Mouse (Mus musculus) lung, postnatal 0 days (tissue): ENCODE results near the gene Fat3. TPM values are rescaled to one million over a fixed set of nuclear protein-coding genes. Genes with fewer than 3 reads are reported as not detected.

Experiments used
- ATAC-seq: fragments of 200-750 bp; cut with Nextera tagmentation; 2 replicates; pipeline ENCODE4 v1.8.0; 2017; ENCODE audit warnings: moderate library complexity
- DNase-seq: peaks from one replicate; pipeline ENCODE4 v3.0.0-alpha.2; 2016; ENCODE audit warnings: low spot score
- H3K27ac ChIP-seq: fragments of 300-500 bp; sonication (generic); 2 replicates; pipeline ENCODE4 v1.5.1; 2014; ENCODE audit warnings: antibody characterized with exemption, mild to moderate bottlenecking, low read length, mixed read lengths
- H3K27me3 ChIP-seq: fragments of 300-500 bp; sonication (generic); replicated peaks from 2 replicates; pipeline ENCODE4 v1.6.1; 2014; ENCODE audit warnings: low read length, mixed read lengths; ENCODE audit not compliant: insufficient read depth
- H3K36me3 ChIP-seq: fragments of 300-500 bp; sonication (generic); 2 replicates; pipeline ENCODE4 v1.6.1; 2014; ENCODE audit warnings: low read length, mixed read lengths; ENCODE audit not compliant: insufficient read depth
- H3K4me1 ChIP-seq: fragments of 300-500 bp; sonication (generic); 2 replicates; pipeline ENCODE4 v1.6.1; 2014; ENCODE audit warnings: antibody characterized with exemption, low read depth, low read length, mixed read lengths; ENCODE audit not compliant: insufficient read depth
- H3K4me2 ChIP-seq: fragments of 300-500 bp; sonication (generic); replicated peaks from 2 replicates; pipeline ENCODE4 v1.6.1; 2014; ENCODE audit warnings: low read depth, mild to moderate bottlenecking, low read length, moderate library complexity, mixed read lengths
- H3K4me3 ChIP-seq: fragments of 300-500 bp; sonication (generic); 2 replicates; pipeline ENCODE4 v1.5.1; 2014; ENCODE audit warnings: low read depth, low read length
- H3K9ac ChIP-seq: fragments of 300-500 bp; sonication (generic); replicated peaks from 2 replicates; pipeline ENCODE4 v1.6.1; 2014; ENCODE audit warnings: low read depth, mild to moderate bottlenecking
- H3K9me3 ChIP-seq: fragments of 300-500 bp; sonication (generic); 2 replicates; pipeline ENCODE4 v1.6.1; 2016; ENCODE audit warnings: low read length, mixed read lengths
- CTCF ChIP-seq: IDR thresholded peaks from 2 replicates; pipeline ENCODE4 v1.5.1; 2016; ENCODE audit warnings: antibody characterized with exemption, mild to moderate bottlenecking
- EP300 ChIP-seq: IDR thresholded peaks from 2 replicates; pipeline ENCODE4 v1.6.1; 2016; ENCODE audit warnings: antibody characterized with exemption, mild to moderate bottlenecking, control low read depth
- WGBS: fragments of 180-500 bp; shearing (Covaris S2); extraction: QIAGEN DNeasy Blood & Tissue Kit; methylation state at CpG from one replicate; pipeline ENCODE4 v1.1.7; 2014; 5-methylcytosine and 5-hydroxymethylcytosine counted together
- polyA plus RNA-seq: library from polyadenylated mRNA; unstranded; fragments of >200 nt; fragmentation: Nextera tagmentation; extraction: Ambion mirVana; gene quantifications from 2 replicates; pipeline ENCODE4 v1.2.1, GENCODE M21; 2015

Fat3 gene
- polyA plus RNA-seq, 1 experiment from 2014 or later: 0.78 TPM

DNA sequence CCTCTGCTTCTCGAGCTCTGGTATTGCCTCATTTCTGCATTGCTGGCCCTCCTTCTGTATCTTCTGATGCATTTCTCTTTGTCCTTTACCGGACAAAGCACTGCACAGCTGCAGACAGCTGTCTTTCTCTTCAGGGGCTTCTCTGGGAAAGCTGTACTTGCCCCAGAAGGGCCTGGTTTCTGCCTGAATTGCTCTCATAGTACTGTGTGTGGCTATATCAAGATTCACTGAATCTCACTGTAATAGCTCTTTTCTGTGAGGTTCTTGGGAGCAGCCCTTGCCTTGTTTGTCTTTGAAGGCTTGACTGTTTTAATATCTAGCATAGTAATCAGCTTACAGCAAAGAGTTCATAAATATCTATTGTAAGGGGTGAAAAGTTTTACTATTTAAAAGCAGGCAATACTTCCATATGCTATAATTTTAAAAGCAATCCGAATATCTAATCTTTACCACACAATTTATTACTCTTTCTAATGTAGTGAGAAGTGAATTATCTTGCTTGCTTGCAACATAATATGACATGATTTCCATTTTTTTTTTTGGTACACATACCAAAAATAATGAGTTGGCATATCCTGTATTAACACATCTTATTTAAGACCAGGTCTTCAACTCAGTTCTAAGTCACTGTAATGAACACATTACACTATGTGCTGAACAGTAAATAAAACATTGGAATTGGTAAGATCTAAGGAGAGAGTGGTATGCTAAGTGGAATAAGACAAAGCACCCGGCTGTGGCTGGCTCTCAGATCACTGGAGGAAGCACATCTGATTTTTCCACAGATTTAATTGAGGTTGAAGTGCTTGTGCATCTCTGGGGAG, 348.1 kb downstream of the Fat3 start:
- no peak; the same call in 1 of the 2 replicates for ATAC-seq
- no peak for TF ChIP-seq EP300
- TF ChIP-seq CTCF: no peak
- WGBS: 47% methylated on average over 4 of the region's 4 CpGs
- no peaks in the 10 kb centered on the region for H3K27me3 ChIP-seq
- no peak overlapping the region for H3K9ac ChIP-seq
- H3K4me3 ChIP-seq: no peak overlapping the region
- no peaks in the 10 kb centered on the region for H3K36me3 ChIP-seq
- H3K4me1 ChIP-seq: no peaks in the 10 kb centered on the region
- no peak overlapping the region for H3K27ac ChIP-seq
- H3K9me3 ChIP-seq: no peaks in the 10 kb centered on the region
- no peak overlapping the region for H3K4me2 ChIP-seq
- peak; percentile 7 for DNase-seq

- no peak overlapping the region for H3K4me3 ChIP-seq
- H3K9me3 ChIP-seq: no peaks in the 10 kb centered on the region
- no peak overlapping the region for H3K27ac ChIP-seq
- peak; percentile 8 for DNase-seq
- H3K9ac ChIP-seq: no peak overlapping the region
- H3K27me3 ChIP-seq: no peaks in the 10 kb centered on the region
- H3K36me3 ChIP-seq: no peaks in the 10 kb centered on the region
- H3K4me2 ChIP-seq: no peak overlapping the region
- H3K4me1 ChIP-seq: no peaks in the 10 kb centered on the region
- TF ChIP-seq EP300: no peak
- no peak for TF ChIP-seq CTCF
- ATAC-seq: no peak
Measured at GRCm38 (mm10) chr9:16150046-16150445, 351.0 kb downstream of the Fat3 start.

DNA sequence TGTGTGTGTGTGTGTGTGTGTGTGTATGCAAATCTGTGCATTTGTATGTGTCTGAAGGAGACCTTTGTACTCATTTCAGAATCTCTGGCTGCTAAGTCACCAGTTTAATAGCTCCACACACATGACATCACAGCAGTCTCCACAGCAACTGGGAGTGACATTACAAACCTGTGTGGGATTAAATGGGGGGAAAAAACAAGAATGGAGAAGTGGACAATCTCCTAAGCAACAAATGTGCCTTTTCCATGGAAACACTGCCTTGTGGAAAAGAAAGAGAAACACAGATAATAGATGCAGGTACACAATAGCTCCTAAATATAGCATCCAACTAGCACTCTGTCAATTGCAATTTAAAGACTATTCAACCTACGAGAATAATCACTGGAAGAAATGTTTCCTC, 353.4 kb downstream of the Fat3 start:
- no peak overlapping the region for H3K9ac ChIP-seq
- H3K27me3 ChIP-seq: no peaks in the 10 kb centered on the region
- TF ChIP-seq EP300 (no peak), CTCF (no peak)
- no peak overlapping the region for H3K4me2 ChIP-seq
- 61% methylated on average over 1 of the region's 1 CpGs for WGBS
- DNase-seq (no peak), ATAC-seq (no peak)
- H3K4me1 ChIP-seq: no peaks in the 10 kb centered on the region
- H3K4me3 ChIP-seq: no peak overlapping the region
- H3K36me3 ChIP-seq: no peaks in the 10 kb centered on the region
- H3K9me3 ChIP-seq: no peaks in the 10 kb centered on the region
- no peak overlapping the region for H3K27ac ChIP-seq

DNA sequence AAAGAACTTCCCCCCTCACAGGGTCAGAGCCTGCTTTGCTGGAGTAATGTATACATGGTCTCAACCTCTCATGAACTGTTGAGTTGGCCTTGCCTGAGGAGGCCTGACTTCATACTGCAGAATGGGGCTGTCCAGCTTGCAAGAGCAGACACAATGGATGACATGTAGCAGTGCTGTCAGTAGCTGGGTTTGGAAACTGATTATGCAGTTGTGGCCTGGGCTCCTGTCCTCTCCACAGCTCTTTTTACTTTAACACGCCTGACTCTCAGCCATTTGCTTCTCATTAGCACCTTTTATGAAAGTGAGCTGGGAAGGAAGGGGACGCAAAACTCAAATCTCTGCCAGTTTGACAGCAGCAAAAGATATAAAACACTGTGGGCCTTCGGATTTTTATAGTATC, 356.4 kb downstream of the Fat3 start:
- no peak for TF ChIP-seq EP300
- no peak for TF ChIP-seq CTCF
- H3K4me2 ChIP-seq: no peak overlapping the region
- no peaks in the 10 kb centered on the region for H3K27me3 ChIP-seq
- 72% methylated on average over 3 of the region's 3 CpGs for WGBS
- no peak overlapping the region for H3K4me3 ChIP-seq
- no peak overlapping the region for H3K27ac ChIP-seq
- DNase-seq (no peak), ATAC-seq (no peak)
- no peaks in the 10 kb centered on the region for H3K36me3 ChIP-seq
- H3K9ac ChIP-seq: no peak overlapping the region
- H3K9me3 ChIP-seq: no peaks in the 10 kb centered on the region
- no peaks in the 10 kb centered on the region for H3K4me1 ChIP-seq

DNA sequence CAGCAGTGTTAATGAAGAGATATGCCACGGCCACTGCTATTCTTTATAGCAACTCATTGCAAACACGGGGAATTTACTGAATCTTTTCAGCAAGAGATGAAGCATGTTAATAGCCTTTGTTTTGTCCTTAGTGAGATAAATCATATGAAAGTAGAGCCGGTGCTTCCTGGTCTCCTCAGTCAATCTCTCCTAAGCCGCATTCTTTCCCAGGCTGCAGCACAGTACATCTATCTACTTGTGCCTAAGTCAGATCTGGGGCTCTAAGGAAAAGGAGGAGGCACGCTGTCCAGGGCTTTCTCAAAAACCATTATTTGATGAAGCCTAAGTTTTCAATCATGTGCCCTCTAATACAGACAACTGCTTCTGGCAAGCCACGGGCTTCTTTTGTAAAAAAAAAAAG, 361.8 kb downstream of the Fat3 start:
- Histone ChIP-seq H3K36me3 (no peaks in the 10 kb centered on the region), H3K4me2 (no peak overlapping the region), H3K9me3 (no peaks in the 10 kb centered on the region), H3K4me1 (no peaks in the 10 kb centered on the region), H3K4me3 (no peak overlapping the region), H3K9ac (no peak overlapping the region), H3K27me3 (no peaks in the 10 kb centered on the region), H3K27ac (no peak overlapping the region)
- WGBS: 62% methylated on average over 6 of the region's 6 CpGs
- TF ChIP-seq CTCF (no peak), EP300 (no peak)
- DNase-seq (no peak), ATAC-seq (no peak)

GRCm38 (mm10) chr9:16133098-16133497, 368.0 kb downstream of the Fat3 start:
- H3K9ac ChIP-seq: no peak overlapping the region
- no peak overlapping the region for H3K27ac ChIP-seq
- no peaks in the 10 kb centered on the region for H3K27me3 ChIP-seq
- H3K4me3 ChIP-seq: no peak overlapping the region
- no peak overlapping the region for H3K4me2 ChIP-seq
- ATAC-seq: no peak
- no peaks in the 10 kb centered on the region for H3K36me3 ChIP-seq
- DNase-seq: no peak
- no peaks in the 10 kb centered on the region for H3K4me1 ChIP-seq
- no peaks in the 10 kb centered on the region for H3K9me3 ChIP-seq
- WGBS: 87% methylated on average over 2 of the region's 2 CpGs
- no peak for TF ChIP-seq CTCF
